Mouse (Mus musculus): Measurements from ENCODE around the gene 4921509C19Rik. TPM values are rescaled to one million over a fixed set of nuclear protein-coding genes. Genes with fewer than 3 reads are reported as not detected.
"Not testable (repeated sequence)": the region's sequence is repeated elsewhere in the genome, so short reads cannot be mapped to it uniquely, and the experiment has no call there.

4921509C19Rik gene
- not detected for total RNA-seq (2021)

- intact Hi-C loops (cut with DNase I); DNase-seq (ENCODE audit: extremely low spot score in 1 of 2, low spot score in 2 of 2): not testable (repeated sequence)
Measured at GRCm38 (mm10) chr2:151476053-151476452, at the start of gene 4921509C19Rik. TSS of gene 4921509C19Rik (minus strand) at chr2:151476153.

DNA sequence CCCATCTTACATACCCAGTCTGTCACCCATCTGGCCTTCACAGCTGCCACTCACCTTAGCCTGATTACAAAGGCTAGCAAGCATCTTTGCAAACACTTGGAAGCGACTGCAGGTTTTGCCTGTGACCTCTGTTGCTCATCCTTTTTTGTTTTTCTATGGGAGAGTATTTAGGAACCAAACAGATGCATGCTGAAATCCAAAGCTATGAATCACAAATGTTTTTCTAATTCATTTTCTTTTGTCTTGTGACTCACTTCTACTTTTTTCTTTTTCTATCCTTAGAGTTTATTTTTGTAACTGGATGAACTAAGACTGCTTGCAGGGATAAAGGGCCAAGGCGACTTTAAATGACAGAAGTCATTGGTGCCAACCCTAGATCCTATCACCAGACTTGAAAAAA lies 49.6 kb upstream of the 4921509C19Rik start:
- DNase-seq (ENCODE audit: extremely low spot score in 1 of 2, low spot score in 2 of 2): no peak
- intact Hi-C loops (cut with DNase I): no loop called here

DNA sequence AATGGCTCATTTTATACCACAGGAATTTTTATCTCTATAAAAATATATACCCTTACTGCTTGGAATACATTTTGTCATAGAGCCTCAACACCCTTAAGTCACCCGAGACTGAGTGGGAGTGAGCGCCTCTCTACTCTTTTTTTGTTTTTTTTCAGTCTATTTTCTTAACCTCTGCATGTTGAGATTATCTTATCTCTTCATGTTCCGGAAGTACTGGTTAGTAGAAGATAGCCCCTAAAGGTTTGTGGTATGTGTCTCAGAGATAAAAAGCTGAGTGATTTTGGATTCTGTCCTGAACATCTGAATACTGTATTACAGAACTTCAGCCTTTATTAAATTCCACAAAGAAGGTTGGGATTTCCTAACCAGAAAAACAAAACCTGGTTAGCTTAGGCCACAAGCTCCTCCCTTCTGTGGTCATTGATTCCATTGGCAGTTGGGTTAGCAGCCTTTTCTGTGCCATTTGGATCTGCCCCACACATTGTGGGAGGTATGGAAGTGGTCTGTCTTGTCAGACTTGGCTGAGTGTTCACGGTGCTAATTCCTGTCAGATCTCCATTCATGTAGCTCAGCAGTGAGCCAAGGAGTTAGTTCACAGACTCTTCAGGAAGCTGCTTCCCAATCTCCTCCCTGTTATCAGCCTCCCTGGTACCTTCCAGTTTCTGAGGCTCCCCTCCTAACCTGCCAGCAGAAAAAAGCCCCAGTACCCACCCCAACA lies 48.5 kb upstream of the 4921509C19Rik start:
- intact Hi-C loops (cut with DNase I): no loop called here
- DNase-seq (ENCODE audit: extremely low spot score in 1 of 2, low spot score in 2 of 2): no peak

- intact Hi-C loops (cut with DNase I): no loop called here
Measured at GRCm38 (mm10) chr2:151519000-151519399, 43.0 kb upstream of the 4921509C19Rik start.

DNA sequence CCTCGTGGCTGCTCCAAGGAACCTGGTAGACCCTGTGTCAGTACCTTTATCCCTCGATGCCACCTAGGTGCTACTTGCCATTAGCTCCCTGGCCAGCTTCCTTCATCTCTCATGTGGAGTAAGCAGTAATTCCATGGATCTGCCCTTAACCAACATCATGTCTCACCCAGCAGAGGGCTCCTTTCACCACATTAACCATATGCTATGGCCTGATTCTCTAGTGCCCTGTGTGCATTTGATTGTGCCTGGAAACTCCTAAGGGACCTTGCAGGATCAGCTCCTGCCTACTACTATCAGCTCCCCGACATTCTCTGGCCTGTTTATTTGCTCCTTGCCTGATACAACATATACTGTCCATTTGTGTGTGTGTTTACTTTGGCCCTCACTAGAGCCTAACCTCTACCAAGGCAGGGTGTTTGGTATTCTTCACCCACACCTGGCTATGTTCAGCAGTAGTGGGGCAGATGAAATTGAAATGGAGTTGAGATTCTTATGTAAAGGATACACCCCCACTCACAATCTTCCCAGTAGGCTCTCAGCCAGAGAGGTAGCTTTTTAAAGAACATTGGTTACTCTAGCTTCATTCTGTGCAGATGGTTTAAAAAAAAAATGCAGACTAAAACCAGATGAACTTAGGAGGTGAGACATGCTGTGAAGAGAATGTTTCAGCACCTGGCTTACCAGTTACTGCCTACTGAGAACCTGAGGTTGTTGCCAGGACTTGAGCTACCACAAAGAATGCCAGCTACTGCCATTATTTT lies 37.8 kb upstream of the 4921509C19Rik start:
- intact Hi-C loops (cut with DNase I): loop anchor here (5.0 kb wide), 1 partner anchor 34 kb away; no protein-coding TSS in a partner anchor
- peak in 1 of 2 experiments; percentile 32 for DNase-seq (ENCODE audit: extremely low spot score in 1 of 2, low spot score in 2 of 2)

More at GRCm38 (mm10) chr2:151519000-151519399, 43.0 kb upstream of the 4921509C19Rik start:
- DNase-seq (ENCODE audit: extremely low spot score in 1 of 2, low spot score in 2 of 2): no peak

- DNase-seq (ENCODE audit: extremely low spot score in 1 of 2, low spot score in 2 of 2): peak; percentile 36 to 83
- intact Hi-C loops (cut with DNase I): loop anchor here (5.0 kb wide), 1 partner anchor 35 kb away; no protein-coding TSS in a partner anchor
Measured at GRCm38 (mm10) chr2:151512199-151512598, 36.2 kb upstream of the 4921509C19Rik start.

DNA sequence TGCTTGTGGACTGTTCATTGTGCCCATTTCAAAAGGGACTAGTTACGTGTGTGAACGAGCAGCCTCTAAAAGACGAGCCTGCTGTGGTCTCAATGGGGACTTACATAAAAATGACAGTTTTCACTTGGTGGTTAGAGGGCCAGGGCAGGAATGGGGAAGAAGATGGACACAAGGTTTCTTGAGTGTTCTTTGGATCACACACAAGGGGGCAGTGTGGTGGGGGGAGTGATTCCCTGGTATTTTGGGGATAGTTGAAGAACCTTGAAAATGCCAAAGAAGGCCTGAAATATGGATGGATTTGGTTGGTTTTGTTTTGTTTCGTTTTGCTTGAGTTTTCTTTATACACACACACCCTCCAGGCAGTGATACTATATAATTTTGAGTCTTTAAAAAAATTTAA lies 28.3 kb upstream of the 4921509C19Rik start:
- no peak for DNase-seq (ENCODE audit: extremely low spot score in 1 of 2, low spot score in 2 of 2)
- intact Hi-C loops (cut with DNase I): loop anchor here (10.0 kb wide), 2 partner anchors 221 to 899 kb away; partner anchors contain the start of gene Apmap

GRCm38 (mm10) chr2:151500442-151501007 lies 24.6 kb upstream of the 4921509C19Rik start:
- intact Hi-C loops (cut with DNase I): loop anchor here (10.0 kb wide), 2 partner anchors 224 to 896 kb away; partner anchors contain the start of gene Apmap
- no peak for DNase-seq (ENCODE audit: extremely low spot score in 1 of 2, low spot score in 2 of 2)

DNA sequence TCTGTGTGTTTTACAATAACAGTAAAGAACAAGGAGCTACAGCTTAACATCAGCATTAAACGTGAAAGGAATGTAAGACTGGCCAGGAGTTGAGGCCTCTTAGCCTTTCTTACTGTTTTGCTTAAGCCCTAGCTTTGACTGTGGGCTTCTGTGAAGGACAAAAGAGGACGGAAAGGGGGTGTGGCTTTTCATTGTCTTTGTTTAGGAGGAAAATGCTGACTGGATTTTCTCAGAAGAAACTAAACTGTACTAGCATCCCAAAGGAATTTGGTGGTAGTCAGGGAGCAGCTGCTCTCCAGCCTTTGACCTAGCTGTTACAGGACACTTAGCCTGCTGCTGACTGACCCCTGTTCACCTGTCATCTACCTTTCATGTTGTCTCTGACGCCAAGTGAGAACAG lies 22.4 kb upstream of the 4921509C19Rik start:
- intact Hi-C loops (cut with DNase I): loop anchor here (5.0 to 10.0 kb wide), 2 partner anchors 49 to 176 kb away; no protein-coding TSS in a partner anchor
- no peak for DNase-seq (ENCODE audit: extremely low spot score in 1 of 2, low spot score in 2 of 2)

GRCm38 (mm10) chr2:151494035-151494803 lies 18.3 kb upstream of the 4921509C19Rik start, which contains the start of gene Nsfl1c:
TSS of gene Nsfl1c (plus strand) at chr2:151494182.
- peak; percentile 94 to 97 for DNase-seq (ENCODE audit: extremely low spot score in 1 of 2, low spot score in 2 of 2)
- intact Hi-C loops (cut with DNase I): loop anchor here (10.0 kb wide), 1 partner anchor 181 kb away; no protein-coding TSS in a partner anchor

DNA sequence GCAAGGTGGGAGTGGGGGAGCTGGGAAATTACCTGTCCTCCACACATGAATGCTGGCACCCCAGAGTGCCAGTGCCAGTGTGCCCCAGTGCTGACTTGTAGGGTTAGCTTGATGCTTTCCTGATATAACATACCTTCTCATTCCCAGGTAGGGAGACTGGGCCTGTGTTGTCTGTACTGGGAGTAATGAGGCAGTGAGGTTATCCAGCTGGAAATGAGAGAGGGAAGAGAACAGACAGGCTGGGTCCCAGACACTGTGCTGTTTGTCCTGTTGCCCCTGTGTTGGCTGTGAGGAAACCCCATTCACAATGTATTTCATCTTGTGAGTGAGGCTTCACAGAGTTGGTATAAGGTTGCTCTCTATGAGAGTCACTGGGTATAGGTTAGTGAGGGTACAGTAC lies 10.5 kb upstream of the 4921509C19Rik start:
- intact Hi-C loops (cut with DNase I): no loop called here
- DNase-seq (ENCODE audit: extremely low spot score in 1 of 2, low spot score in 2 of 2): no peak

GRCm38 (mm10) chr2:151434971-151435370 lies 41.0 kb downstream of the 4921509C19Rik start:
- intact Hi-C loops (cut with DNase I); DNase-seq (ENCODE audit: extremely low spot score in 1 of 2, low spot score in 2 of 2): not testable (repeated sequence)

- DNase-seq (ENCODE audit: extremely low spot score in 1 of 2, low spot score in 2 of 2); intact Hi-C loops (cut with DNase I): not testable (repeated sequence)
Measured at GRCm38 (mm10) chr2:151434203-151434602, 41.8 kb downstream of the 4921509C19Rik start.

Other genes with a start within 250 kb of the 4921509C19Rik start
- 100 to 1,000 TPM; 146 to 150 TPM for gene Nsfl1c, start 18.0 kb upstream of the 4921509C19Rik start, total RNA-seq (2021)
- gene Fkbp1a, start 66.3 kb upstream of the 4921509C19Rik start, total RNA-seq (2021): 100 to 1,000 TPM; 558 to 568 TPM
- 1 to 10 TPM; 1.5 to 1.6 TPM for gene Sdcbp2, start 96.5 kb upstream of the 4921509C19Rik start, total RNA-seq (2021)
- 100 to 1,000 TPM; 162 to 164 TPM for gene Snph, start 156.4 kb upstream of the 4921509C19Rik start, total RNA-seq (2021)
- under 1 TPM; 0.63 to 0.66 TPM for gene Rad21l, start 192.4 kb upstream of the 4921509C19Rik start, total RNA-seq (2021)
- 10 to 100 TPM; 10.8 to 10.9 TPM for gene Tmem74b, start 225.9 kb upstream of the 4921509C19Rik start, total RNA-seq (2021)

Data from left cerebral cortex, postnatal 10 days (tissue).